Mouse (Mus musculus): ENCODE measurements around the gene Cnnm4. TPM values are rescaled to one million over a fixed set of nuclear protein-coding genes. Genes with fewer than 3 reads are reported as not detected.

Cnnm4 gene
- polyA plus RNA-seq, 1 experiment from 2014 or later = 9.2 TPM

DNA sequence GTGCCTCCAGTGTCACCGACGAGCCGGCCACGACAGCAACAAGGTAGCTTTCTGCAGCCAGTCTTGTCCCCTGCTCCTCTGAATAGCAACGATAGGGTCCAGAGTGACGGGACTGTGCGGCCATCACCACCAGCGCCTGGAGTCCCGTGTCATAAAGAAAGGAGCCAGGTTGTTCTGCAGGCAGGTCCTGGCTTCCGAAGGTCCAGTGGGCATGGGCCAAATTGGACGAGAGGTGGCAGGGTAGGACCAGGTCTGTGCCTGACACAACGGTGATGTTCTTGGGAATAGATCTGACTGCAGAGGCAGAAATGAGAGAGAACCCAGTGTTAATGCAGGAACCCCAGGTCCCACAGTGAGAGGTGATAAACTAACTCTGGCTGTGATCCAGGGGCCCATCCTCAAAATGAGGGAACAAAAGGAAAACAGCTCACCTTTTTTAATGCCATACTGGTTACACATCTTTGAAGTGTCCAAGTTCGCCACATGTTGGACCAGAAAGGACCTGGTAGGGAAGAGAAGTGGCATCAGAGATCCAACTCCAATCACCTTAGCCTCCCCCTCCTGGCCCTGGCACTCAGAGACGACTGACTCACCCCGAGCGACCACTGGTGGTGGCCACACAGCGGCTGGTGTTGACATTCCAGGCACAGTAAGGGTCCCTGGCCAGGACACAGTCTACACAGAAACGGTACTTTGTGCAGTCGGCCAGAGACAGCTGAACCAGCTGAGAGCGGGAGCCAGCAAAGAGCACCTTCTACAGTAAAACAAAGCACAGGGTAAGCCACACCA, 78.8 kb downstream of the Cnnm4 start:
- Histone ChIP-seq H3K9ac (no peak overlapping the region), H3K4me1 (replicated peaks; ENCODE audit: control insufficient read depth, insufficient read depth, low read length) (peaks cover 40% of the 10 kb centered on the region)

DNA sequence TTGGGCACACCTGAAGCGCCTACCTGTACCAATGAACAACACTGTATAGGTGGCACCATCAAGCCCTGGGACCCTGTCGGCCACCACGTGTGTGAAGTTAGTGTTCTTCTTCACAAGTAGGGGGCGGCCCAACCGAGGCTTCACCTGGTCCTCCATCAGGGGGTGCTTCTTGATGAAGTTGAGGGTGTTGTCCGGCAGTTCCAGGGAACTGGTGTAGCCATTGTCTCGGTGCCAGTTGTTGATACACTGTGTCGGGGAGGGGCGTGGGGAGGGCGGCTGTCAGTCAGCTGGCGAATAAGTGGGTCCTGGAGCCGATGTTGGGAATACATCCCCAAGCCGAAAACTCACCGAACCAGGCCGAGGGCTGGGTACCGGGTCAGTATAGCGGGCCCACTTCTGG, 80.5 kb downstream of the Cnnm4 start:
- no peak overlapping the region for H3K27ac ChIP-seq
- 91% methylated on average over 17 of the region's 17 CpGs for WGBS
- H3K27me3 ChIP-seq (ENCODE audit: control insufficient read depth, insufficient read depth, low read length) = no peaks in the 10 kb centered on the region
- peaks cover 74% of the 10 kb centered on the region for H3K36me3 ChIP-seq (replicated peaks; ENCODE audit: control insufficient read depth, insufficient read depth)
- no peak overlapping the region for H3K4me2 ChIP-seq (replicated peaks)
- ATAC-seq (ENCODE audit: low FRiP score) = no peak
- no peak overlapping the region for H3K9ac ChIP-seq
- H3K4me3 ChIP-seq (replicated peaks; ENCODE audit: low read length) = no peak overlapping the region
- no peaks in the 10 kb centered on the region for H3K9me3 ChIP-seq (ENCODE audit: control insufficient read depth, low read length)
- peaks cover 40% of the 10 kb centered on the region for H3K4me1 ChIP-seq (replicated peaks; ENCODE audit: control insufficient read depth, insufficient read depth, low read length)
- no peak for DNase-seq (ENCODE audit: low spot score)

More for the DNA sequence above, 78.8 kb downstream of the Cnnm4 start:
- no peaks in the 10 kb centered on the region for H3K27me3 ChIP-seq (ENCODE audit: control insufficient read depth, insufficient read depth, low read length)
- no peaks in the 10 kb centered on the region for H3K9me3 ChIP-seq (ENCODE audit: control insufficient read depth, low read length)
- no peak overlapping the region for H3K4me3 ChIP-seq (replicated peaks; ENCODE audit: low read length)
- WGBS = 79% methylated on average over 20 of the region's 20 CpGs
- peaks cover 74% of the 10 kb centered on the region for H3K36me3 ChIP-seq (replicated peaks; ENCODE audit: control insufficient read depth, insufficient read depth)
- H3K4me2 ChIP-seq (replicated peaks) = no peak overlapping the region
- H3K27ac ChIP-seq = no peak overlapping the region
- ATAC-seq (ENCODE audit: low FRiP score) = no peak
- DNase-seq (ENCODE audit: low spot score) = no peak

DNA sequence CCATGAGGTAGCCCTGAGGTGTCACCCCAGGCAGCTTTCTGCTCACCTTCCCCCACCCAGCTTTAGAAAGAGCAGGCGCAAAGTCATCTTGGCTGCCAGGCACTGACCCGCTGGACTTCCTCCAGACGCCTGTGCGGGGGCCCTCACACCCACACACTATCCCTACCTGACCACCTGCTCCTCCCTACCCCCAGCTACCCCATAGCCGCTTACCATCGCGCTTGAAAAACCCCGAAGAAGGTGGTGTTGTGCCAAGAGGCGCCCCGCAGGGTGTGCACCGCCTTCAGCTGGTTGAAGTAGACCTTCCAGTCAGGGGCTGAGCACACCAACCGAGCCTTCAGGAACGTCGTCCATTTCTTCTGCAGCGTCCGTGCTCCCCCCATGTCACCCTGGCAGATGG, 81.1 kb downstream of the Cnnm4 start:
- 84% methylated on average over 16 of the region's 16 CpGs for WGBS
- no peak overlapping the region for H3K27ac ChIP-seq
- H3K4me1 ChIP-seq (replicated peaks; ENCODE audit: control insufficient read depth, insufficient read depth, low read length) = peaks cover 38% of the 10 kb centered on the region
- H3K4me3 ChIP-seq (replicated peaks; ENCODE audit: low read length) = no peak overlapping the region
- DNase-seq (ENCODE audit: low spot score) (no peak), ATAC-seq (ENCODE audit: low FRiP score) (no peak)
- no peak overlapping the region for H3K9ac ChIP-seq
- H3K9me3 ChIP-seq (ENCODE audit: control insufficient read depth, low read length) = no peaks in the 10 kb centered on the region
- no peaks in the 10 kb centered on the region for H3K27me3 ChIP-seq (ENCODE audit: control insufficient read depth, insufficient read depth, low read length)
- peaks cover 74% of the 10 kb centered on the region for H3K36me3 ChIP-seq (replicated peaks; ENCODE audit: control insufficient read depth, insufficient read depth)
- no peak overlapping the region for H3K4me2 ChIP-seq (replicated peaks)

DNA sequence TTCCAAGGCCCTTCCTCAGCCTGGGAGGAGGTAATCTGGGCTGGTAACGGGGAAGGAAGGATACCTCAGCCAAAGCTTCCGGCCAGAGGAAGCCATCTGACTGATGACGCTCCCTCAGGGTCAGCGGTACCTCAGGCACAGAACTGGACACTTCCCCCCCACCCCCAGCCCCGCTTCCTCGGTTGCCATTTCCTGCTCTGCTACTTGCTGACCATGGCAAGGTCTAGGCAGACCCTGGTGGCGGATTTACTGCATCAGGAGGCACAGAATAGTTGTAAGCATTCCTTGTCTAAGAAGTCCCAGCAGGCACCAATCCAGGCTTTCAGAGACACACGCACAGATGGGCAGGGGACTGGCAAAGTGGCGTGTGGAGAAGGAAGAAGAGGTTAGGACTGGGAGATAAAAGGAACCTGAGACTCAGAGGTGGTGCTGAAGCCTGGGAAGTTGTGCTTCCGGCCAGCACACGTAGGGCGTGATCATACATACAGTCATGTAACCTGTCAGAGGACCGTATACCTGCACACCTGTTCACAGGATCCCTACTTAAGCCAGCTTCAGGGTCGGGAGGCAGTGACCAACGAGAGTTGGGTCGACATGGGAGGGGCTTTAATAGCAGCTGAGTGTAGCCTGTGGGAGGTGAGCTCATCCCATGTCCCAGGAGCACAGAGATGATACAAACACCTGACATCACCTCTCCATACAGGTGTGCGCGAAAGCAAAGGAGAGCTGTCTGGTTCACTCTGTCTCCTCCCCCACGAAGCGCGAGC, 83.4 kb downstream of the Cnnm4 start:
- H3K9me3 ChIP-seq (ENCODE audit: control insufficient read depth, low read length) = no peaks in the 10 kb centered on the region
- peak overlapping the region; percentile 99 for H3K9ac ChIP-seq
- peak overlapping the region; percentile 85 for H3K4me3 ChIP-seq (replicated peaks; ENCODE audit: low read length)
- DNase-seq (ENCODE audit: low spot score) (no peak), ATAC-seq (ENCODE audit: low FRiP score) (no peak)
- 71% methylated on average over 21 of the region's 21 CpGs for WGBS
- peaks cover 30% of the 10 kb centered on the region for H3K4me1 ChIP-seq (replicated peaks; ENCODE audit: control insufficient read depth, insufficient read depth, low read length)
- H3K4me2 ChIP-seq (replicated peaks) = peak overlapping the region; percentile 95
- H3K27ac ChIP-seq = peak overlapping the region; percentile 99; the same call in 1 of the 2 replicates
- H3K36me3 ChIP-seq (replicated peaks; ENCODE audit: control insufficient read depth, insufficient read depth) = peaks cover 55% of the 10 kb centered on the region
- H3K27me3 ChIP-seq (ENCODE audit: control insufficient read depth, insufficient read depth, low read length) = no peaks in the 10 kb centered on the region

DNA sequence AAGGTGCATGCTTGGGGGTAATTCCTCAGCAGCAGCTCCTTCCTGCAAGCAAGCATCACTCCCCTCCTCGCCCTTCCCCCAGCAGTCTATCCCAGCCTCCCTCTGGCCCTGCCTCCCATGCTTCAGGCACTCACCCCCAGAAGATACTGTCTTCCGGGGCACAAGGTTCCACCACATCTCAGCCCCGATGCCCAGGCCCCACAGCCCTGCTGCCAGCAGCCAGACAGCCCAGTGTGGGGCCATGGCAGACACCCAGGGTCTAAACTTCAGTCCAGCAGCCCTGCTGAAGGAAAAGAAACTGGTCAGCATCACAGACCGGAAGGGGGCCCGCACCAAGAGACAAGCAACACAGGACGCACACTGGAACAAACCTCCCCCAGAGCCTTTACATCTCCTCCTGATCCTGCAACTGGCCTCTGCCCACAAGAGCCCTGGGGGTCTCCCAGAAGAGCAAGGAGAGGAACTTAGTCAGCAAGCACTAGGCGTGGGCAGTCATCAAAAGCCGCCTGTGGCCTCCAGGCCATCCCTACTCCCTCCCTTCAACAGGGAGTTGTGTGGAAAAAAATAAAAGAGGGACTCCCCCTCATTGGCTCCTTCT, 84.5 kb downstream of the Cnnm4 start:
- peak overlapping the region; percentile 99 for H3K27ac ChIP-seq
- no peaks in the 10 kb centered on the region for H3K27me3 ChIP-seq (ENCODE audit: control insufficient read depth, insufficient read depth, low read length)
- 3% methylated on average over 8 of the region's 8 CpGs for WGBS
- ATAC-seq (ENCODE audit: low FRiP score) (no peak), DNase-seq (ENCODE audit: low spot score) (no peak)
- peaks cover 45% of the 10 kb centered on the region for H3K36me3 ChIP-seq (replicated peaks; ENCODE audit: control insufficient read depth, insufficient read depth)
- peak overlapping the region; percentile 85 for H3K4me3 ChIP-seq (replicated peaks; ENCODE audit: low read length)
- H3K4me2 ChIP-seq (replicated peaks) = peak overlapping the region; percentile 95
- peaks cover 30% of the 10 kb centered on the region for H3K4me1 ChIP-seq (replicated peaks; ENCODE audit: control insufficient read depth, insufficient read depth, low read length)
- peak overlapping the region; percentile 99 for H3K9ac ChIP-seq
- no peaks in the 10 kb centered on the region for H3K9me3 ChIP-seq (ENCODE audit: control insufficient read depth, low read length)

DNA sequence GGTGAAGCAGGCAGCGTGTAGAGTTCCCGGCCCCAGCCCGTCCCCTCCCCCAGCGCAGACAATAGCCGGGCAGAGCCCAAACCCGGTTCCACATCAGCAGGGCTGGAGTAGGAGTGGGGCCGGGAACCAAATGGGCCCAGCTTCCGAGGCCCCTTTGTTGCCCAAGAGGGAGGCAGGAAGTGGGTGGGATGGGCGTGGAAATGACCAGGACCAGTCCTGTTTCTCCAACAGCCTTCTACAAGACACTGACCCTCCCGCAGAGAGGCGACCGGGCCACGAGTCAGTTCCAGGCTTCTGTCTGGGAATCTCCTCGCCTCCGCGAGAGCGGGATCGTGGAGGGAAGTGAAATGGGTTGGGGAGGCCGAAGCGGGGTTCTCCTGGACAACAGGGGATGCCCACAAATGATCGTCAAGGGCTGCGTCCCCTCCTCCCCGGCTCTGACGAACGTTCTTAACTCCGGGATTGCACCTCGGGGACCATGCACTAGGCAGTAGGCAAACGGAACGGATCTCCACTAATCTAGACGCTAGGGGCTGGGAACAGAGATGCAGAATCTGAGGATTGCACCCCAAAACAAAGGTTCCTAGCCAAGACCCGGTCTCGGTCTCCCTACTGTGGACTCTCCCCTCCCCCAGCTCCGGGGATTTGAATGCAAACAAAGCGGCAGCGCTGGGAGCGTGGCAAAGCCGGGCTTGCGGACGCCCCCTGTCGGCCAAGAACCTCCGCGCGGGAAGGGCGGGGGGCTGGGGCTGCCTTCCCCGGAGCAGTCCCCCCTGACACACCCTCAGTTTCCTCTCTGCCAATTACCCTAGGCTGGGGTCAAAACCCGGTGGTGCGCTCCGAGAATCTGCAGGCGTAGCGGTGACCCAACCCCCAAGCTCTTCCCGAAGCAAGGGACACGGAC, 85.4 kb downstream of the Cnnm4 start:
- Histone ChIP-seq H3K4me1 (replicated peaks; ENCODE audit: control insufficient read depth, insufficient read depth, low read length) (peaks cover 30% of the 10 kb centered on the region), H3K9ac (peak overlapping the region; percentile 99), H3K4me2 (replicated peaks) (peak overlapping the region; percentile 95), H3K27me3 (ENCODE audit: control insufficient read depth, insufficient read depth, low read length) (no peaks in the 10 kb centered on the region), H3K4me3 (replicated peaks; ENCODE audit: low read length) (peak overlapping the region; percentile 85), H3K27ac (peak overlapping the region; percentile 99), H3K9me3 (ENCODE audit: control insufficient read depth, low read length) (no peaks in the 10 kb centered on the region), H3K36me3 (replicated peaks; ENCODE audit: control insufficient read depth, insufficient read depth) (peaks cover 36% of the 10 kb centered on the region)
- ATAC-seq (ENCODE audit: low FRiP score) = peak; percentile 75
- under 1% methylated on average over 52 of the region's 52 CpGs for WGBS
- peak; percentile 97 for DNase-seq (ENCODE audit: low spot score)

DNA sequence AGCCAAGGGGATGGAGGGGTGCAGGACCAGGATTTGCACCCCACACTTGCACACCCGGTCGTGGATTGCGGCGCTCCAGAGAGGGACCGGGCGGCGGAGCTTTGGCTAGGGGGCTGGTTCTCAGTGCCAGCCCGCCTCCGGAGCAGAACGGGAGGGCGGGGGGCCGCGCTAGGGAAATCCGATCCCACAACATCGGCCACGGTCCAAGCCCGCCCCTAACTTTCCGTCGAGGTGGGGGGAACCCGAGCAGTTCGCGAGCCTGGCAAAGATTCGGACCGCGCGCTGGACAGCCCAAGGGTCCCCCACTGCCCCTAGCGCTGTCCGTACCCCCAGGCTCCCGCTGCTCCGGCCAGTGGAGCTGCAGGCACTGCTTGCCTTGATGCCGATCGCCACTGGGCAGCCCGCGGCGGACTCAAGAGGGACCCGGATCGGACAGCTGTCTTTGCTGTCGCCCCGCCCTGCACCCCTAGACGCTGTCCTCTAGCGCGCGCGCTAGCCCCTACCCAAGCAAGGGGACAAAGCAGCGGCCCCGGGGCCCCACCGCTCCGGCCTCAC, 86.1 kb downstream of the Cnnm4 start:
- WGBS = under 1% methylated on average over 47 of the region's 48 CpGs
- peak overlapping the region; percentile 95 for H3K4me2 ChIP-seq (replicated peaks)
- ATAC-seq (ENCODE audit: low FRiP score) = peak; percentile 55
- no peaks in the 10 kb centered on the region for H3K9me3 ChIP-seq (ENCODE audit: control insufficient read depth, low read length)
- peak; percentile 66 for DNase-seq (ENCODE audit: low spot score)
- peak overlapping the region; percentile 99 for H3K27ac ChIP-seq
- no peaks in the 10 kb centered on the region for H3K27me3 ChIP-seq (ENCODE audit: control insufficient read depth, insufficient read depth, low read length)
- peak overlapping the region; percentile 99 for H3K9ac ChIP-seq
- peak overlapping the region; percentile 85 for H3K4me3 ChIP-seq (replicated peaks; ENCODE audit: low read length)
- peaks cover 30% of the 10 kb centered on the region for H3K4me1 ChIP-seq (replicated peaks; ENCODE audit: control insufficient read depth, insufficient read depth, low read length)
- H3K36me3 ChIP-seq (replicated peaks; ENCODE audit: control insufficient read depth, insufficient read depth) = peaks cover 28% of the 10 kb centered on the region

Data from hindbrain, embryonic 14.5 days (tissue).